Mouse (Mus musculus): ENCODE measurements around the gene Dlg2.

GRCm38 (mm10) chr7:91862806-91863531 is 1386.5 kb downstream of the Dlg2 start:
- TF ChIP-seq EP300 (IDR thresholded peaks at IDR 0.05; ENCODE audit: insufficient read depth, low read depth, low read length) (no peak), CTCF (IDR thresholded peaks at IDR 0.05) (no peak)
